Comparison of ENCODE assay signal across 8 mouse cellular contexts in the genomic region with DNA sequence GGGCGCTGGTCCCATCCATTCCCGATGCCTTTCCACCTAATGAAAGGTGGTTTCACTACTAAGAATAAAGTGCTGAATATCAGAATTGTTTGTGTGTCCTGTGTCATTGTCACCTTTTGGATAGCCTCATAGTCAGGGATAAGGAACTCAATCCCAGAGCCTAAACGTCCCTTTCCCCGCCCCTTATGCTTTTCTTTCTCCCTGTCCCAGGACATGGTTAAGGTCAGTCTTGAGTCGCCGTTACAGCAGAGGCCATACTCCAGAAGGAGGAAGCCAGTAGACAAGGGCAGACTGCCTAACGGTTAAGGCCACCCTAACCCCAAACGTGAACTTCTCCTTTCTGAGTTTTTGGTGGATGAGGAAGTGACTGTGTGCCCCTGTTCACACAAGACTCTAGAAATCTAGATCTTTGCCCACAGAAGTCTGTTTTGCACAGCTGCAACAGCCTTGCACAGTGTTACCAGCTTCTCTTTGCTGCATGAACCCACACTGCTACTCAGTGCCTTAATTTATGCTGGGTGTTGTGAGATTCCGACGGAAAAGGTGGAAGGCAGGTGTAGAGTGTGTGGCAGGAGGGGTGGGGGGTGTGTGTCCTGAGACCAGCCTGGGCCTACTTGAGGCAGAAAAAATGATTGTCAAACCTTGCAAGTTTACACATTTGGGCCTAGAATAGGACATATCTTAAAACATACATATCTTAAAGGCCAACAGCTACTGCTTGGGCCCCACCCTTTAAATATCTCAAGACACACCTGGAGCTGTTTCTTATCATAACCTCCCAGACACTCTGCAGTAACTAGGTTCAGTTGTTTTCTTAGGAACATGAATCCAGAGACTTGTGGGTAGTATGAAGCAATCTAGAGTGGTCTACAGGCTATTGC. TPM values are rescaled to one million over a fixed set of nuclear protein-coding genes. Genes with fewer than 3 reads are reported as not detected.
DNase-seq lines count a peak whose midpoint lies in the region; ATAC-seq and TF ChIP-seq lines count a peak whose summit lies in the region.

No protein-coding gene starts in this region.

- in situ Hi-C loops in ES-E14 (cut with MboI; ENCODE audit: low sequenced_read_pairs in 2 of 2, unreplicated experiment in 2 of 2): no loop called here

- peak overlapping the region; percentile 85 for H3K4me2 ChIP-seq in heart, embryonic 15.5 days
- H3K4me2 ChIP-seq in limb, embryonic 12.5 days: peak overlapping the region; percentile 85
- peak overlapping the region; percentile 78 for H3K4me2 ChIP-seq in midbrain, embryonic 12.5 days (replicated peaks)
- H3K4me2 ChIP-seq in stomach, embryonic 16.5 days (ENCODE audit: low read depth, low read length): peak overlapping the region; percentile 83

- H3K9me3 ChIP-seq in ES-E14 (ENCODE audit: control insufficient read depth, insufficient read depth, low read depth, low read length): no peaks in the 10 kb centered on the region
- no peaks in the 10 kb centered on the region for H3K9me3 ChIP-seq in heart, embryonic 15.5 days (replicated peaks)
- no peaks in the 10 kb centered on the region for H3K9me3 ChIP-seq in limb, embryonic 12.5 days
- no peaks in the 10 kb centered on the region for H3K9me3 ChIP-seq in midbrain, embryonic 12.5 days
- no peaks in the 10 kb centered on the region for H3K9me3 ChIP-seq in stomach, embryonic 16.5 days (replicated peaks; ENCODE audit: control insufficient read depth, low read length)

- peak overlapping the region; percentile 86 to 95 for H3K4me3 ChIP-seq in ES-E14 (ENCODE audit: insufficient read depth in 1 of 2, low read depth in 1 of 2, low read length in 2 of 2, poor library complexity in 1 of 2, severe bottlenecking in 1 of 2)
- H3K4me3 ChIP-seq in heart, embryonic 15.5 days: peak overlapping the region; percentile 62
- peak overlapping the region; percentile 81 for H3K4me3 ChIP-seq in limb, embryonic 12.5 days (replicated peaks)
- H3K4me3 ChIP-seq in midbrain, embryonic 12.5 days: peak overlapping the region; percentile 81
- H3K4me3 ChIP-seq in stomach, embryonic 16.5 days (replicated peaks; ENCODE audit: low read length): peak overlapping the region; percentile 83

- DNase-seq in ES-E14 (ENCODE audit: low read depth, low spot score): no peak
- DNase-seq in c-Kit-positive CD71-positive TER-119-negative erythroid progenitor cells, embryonic 14.5 days (ENCODE audit: low read depth): peak; percentile 83
- no peak for DNase-seq in embryo, embryonic 10.5 days (ENCODE audit: low spot score)
- no peak for DNase-seq in layer of hippocampus, postnatal 14 days (ENCODE audit: low spot score in 2 of 2)

- 44% methylated on average over 10 of the region's 10 CpGs for WGBS in heart, embryonic 15.5 days
- 62% methylated on average over 10 of the region's 10 CpGs for WGBS in limb, embryonic 12.5 days
- WGBS in midbrain, embryonic 12.5 days: 69% methylated on average over 10 of the region's 10 CpGs
- 46% methylated on average over 10 of the region's 10 CpGs for WGBS in stomach, embryonic 16.5 days

- H3K27me3 ChIP-seq in heart, embryonic 15.5 days: no peaks in the 10 kb centered on the region
- H3K27me3 ChIP-seq in limb, embryonic 12.5 days: no peaks in the 10 kb centered on the region
- H3K27me3 ChIP-seq in midbrain, embryonic 12.5 days: no peaks in the 10 kb centered on the region
- no peaks in the 10 kb centered on the region for H3K27me3 ChIP-seq in stomach, embryonic 16.5 days (ENCODE audit: control insufficient read depth, insufficient read depth, low read length)

- H3K36me3 ChIP-seq in ES-E14 (ENCODE audit: control insufficient read depth, insufficient read depth, low read length, poor library complexity, severe bottlenecking): peaks cover 13% of the 10 kb centered on the region
- peaks cover 8% of the 10 kb centered on the region for H3K36me3 ChIP-seq in heart, embryonic 15.5 days
- H3K36me3 ChIP-seq in limb, embryonic 12.5 days: peaks cover 11% of the 10 kb centered on the region
- H3K36me3 ChIP-seq in midbrain, embryonic 12.5 days: peaks cover 11% of the 10 kb centered on the region
- no peaks in the 10 kb centered on the region for H3K36me3 ChIP-seq in stomach, embryonic 16.5 days (ENCODE audit: control insufficient read depth, insufficient read depth, low read length)

- H3K4me1 ChIP-seq in ES-E14 (ENCODE audit: control insufficient read depth in 2 of 2, insufficient read depth in 2 of 2, low read length in 2 of 2, poor library complexity in 1 of 2): peaks cover 0 to 4% of the 10 kb centered on the region in 2 experiments; a peak in 2 of 4 replicates
- peaks cover 27% of the 10 kb centered on the region for H3K4me1 ChIP-seq in heart, embryonic 15.5 days (replicated peaks)
- H3K4me1 ChIP-seq in limb, embryonic 12.5 days (replicated peaks): peaks cover 24% of the 10 kb centered on the region
- peaks cover 19% of the 10 kb centered on the region for H3K4me1 ChIP-seq in midbrain, embryonic 12.5 days
- H3K4me1 ChIP-seq in stomach, embryonic 16.5 days (ENCODE audit: control insufficient read depth, insufficient read depth, low read length): peaks cover 47% of the 10 kb centered on the region

- ATAC-seq in heart, embryonic 15.5 days (replicated peaks; ENCODE audit: insufficient number of reproducible peaks, insufficient read depth, low FRiP score, low read depth): no peak
- ATAC-seq in limb, embryonic 12.5 days (ENCODE audit: insufficient number of reproducible peaks, insufficient read depth, low FRiP score, low TSS enrichment, low read depth): no peak
- ATAC-seq in midbrain, embryonic 12.5 days (ENCODE audit: low FRiP score, low read depth): no peak
- peak; percentile 25 for ATAC-seq in stomach, embryonic 16.5 days (ENCODE audit: insufficient read depth, low FRiP score)

- peak overlapping the region; percentile 92 for H3K9ac ChIP-seq in ES-E14 (ENCODE audit: insufficient read depth, low read depth, low read length, poor library complexity, severe bottlenecking)
- H3K9ac ChIP-seq in heart, embryonic 15.5 days: peak overlapping the region; percentile 73
- H3K9ac ChIP-seq in limb, embryonic 12.5 days (replicated peaks): peak overlapping the region; percentile 91
- H3K9ac ChIP-seq in midbrain, embryonic 12.5 days (replicated peaks): peak overlapping the region; percentile 92
- peak overlapping the region; percentile 98 for H3K9ac ChIP-seq in stomach, embryonic 16.5 days (ENCODE audit: low read length)

- H3K27ac ChIP-seq in ES-E14 (ENCODE audit: insufficient read depth, low read depth, low read length, poor library complexity, severe bottlenecking): no peak overlapping the region
- H3K27ac ChIP-seq in heart, embryonic 15.5 days: peak overlapping the region; percentile 93
- peak overlapping the region; percentile 97 for H3K27ac ChIP-seq in limb, embryonic 12.5 days
- peak overlapping the region; percentile 46; the same call in 1 of the 2 replicates for H3K27ac ChIP-seq in midbrain, embryonic 12.5 days (replicated peaks)
- peak overlapping the region; percentile 99 for H3K27ac ChIP-seq in stomach, embryonic 16.5 days (ENCODE audit: low read length)

TF ChIP-seq in ES-E14, 5 proteins besides CTCF, POLR2A, EP300 and RAD21 (continues in another document):
- TF ChIP-seq HCFC1 (IDR thresholded peaks at IDR 0.05; ENCODE audit: borderline replicate concordance, insufficient read depth, low read length) (no peak), ZNF384 (IDR thresholded peaks at IDR 0.05; ENCODE audit: low read depth, low read length) (no peak), ZC3H11A (IDR thresholded peaks at IDR 0.05; ENCODE audit: borderline replicate concordance, low read depth, low read length) (no peak), MAFK (IDR thresholded peaks at IDR 0.05; ENCODE audit: insufficient read depth, low read depth, low read length) (no peak)

RNA-seq across cellular contexts. Expression of gene Gpx1, which starts 1.8 kb away (rescaled TPM):
- 797 and 939 TPM in 2 replicates for total RNA-seq in ES-E14 (2012; rRNA removed)
- polyA plus RNA-seq in heart, embryonic 15.5 days (2015; fragmentation: Nextera tagmentation; extraction: Ambion mirVana): 746 and 792 TPM in 2 replicates
- 797 and 821 TPM in 2 replicates for polyA plus RNA-seq in limb, embryonic 12.5 days (2016; fragmentation: Nextera tagmentation; extraction: Ambion mirVana)
- 656 and 692 TPM in 2 replicates for polyA plus RNA-seq in midbrain, embryonic 12.5 days (2016; fragmentation: Nextera tagmentation; extraction: Ambion mirVana)
- 1,034 and 1,067 TPM in 2 replicates for polyA plus RNA-seq in stomach, embryonic 16.5 days (2015; fragmentation: Nextera tagmentation; extraction: Ambion mirVana)
- 10 to 100 TPM; 67.3 to 68.7 TPM for total RNA-seq in layer of hippocampus, postnatal 14 days (2021)

RNA-seq across cellular contexts. Expression of gene Usp4, which starts 7.2 kb away (rescaled TPM):
- 64.2 and 69.1 TPM in 2 replicates for total RNA-seq in ES-E14 (2012; rRNA removed)
- polyA plus RNA-seq in heart, embryonic 15.5 days (2015; fragmentation: Nextera tagmentation; extraction: Ambion mirVana): 68.3 and 88.0 TPM in 2 replicates
- 117 and 118 TPM in 2 replicates for polyA plus RNA-seq in limb, embryonic 12.5 days (2016; fragmentation: Nextera tagmentation; extraction: Ambion mirVana)
- 135 and 142 TPM in 2 replicates for polyA plus RNA-seq in midbrain, embryonic 12.5 days (2016; fragmentation: Nextera tagmentation; extraction: Ambion mirVana)
- polyA plus RNA-seq in stomach, embryonic 16.5 days (2015; fragmentation: Nextera tagmentation; extraction: Ambion mirVana): 92.7 and 113 TPM in 2 replicates
- 100 to 1,000 TPM; 111 to 121 TPM for total RNA-seq in layer of hippocampus, postnatal 14 days (2021)

RNA-seq across cellular contexts. Expression of gene Tcta, which starts 34.5 kb away (rescaled TPM):
- 10.0 and 11.0 TPM in 2 replicates for total RNA-seq in ES-E14 (2012; rRNA removed)
- polyA plus RNA-seq in heart, embryonic 15.5 days (2015; fragmentation: Nextera tagmentation; extraction: Ambion mirVana): 31.6 and 34.9 TPM in 2 replicates
- 21.2 and 22.6 TPM in 2 replicates for polyA plus RNA-seq in limb, embryonic 12.5 days (2016; fragmentation: Nextera tagmentation; extraction: Ambion mirVana)
- polyA plus RNA-seq in midbrain, embryonic 12.5 days (2016; fragmentation: Nextera tagmentation; extraction: Ambion mirVana): 39.9 and 41.7 TPM in 2 replicates
- 46.8 and 46.9 TPM in 2 replicates for polyA plus RNA-seq in stomach, embryonic 16.5 days (2015; fragmentation: Nextera tagmentation; extraction: Ambion mirVana)
- 10 to 100 TPM; 45.3 to 46.8 TPM for total RNA-seq in layer of hippocampus, postnatal 14 days (2021)

RNA-seq across cellular contexts. Expression of gene Rhoa, which starts 34.6 kb away (rescaled TPM):
- 82.9 and 125 TPM in 2 replicates for total RNA-seq in ES-E14 (2012; rRNA removed)
- 356 and 369 TPM in 2 replicates for polyA plus RNA-seq in heart, embryonic 15.5 days (2015; fragmentation: Nextera tagmentation; extraction: Ambion mirVana)
- polyA plus RNA-seq in limb, embryonic 12.5 days (2016; fragmentation: Nextera tagmentation; extraction: Ambion mirVana): 324 and 387 TPM in 2 replicates
- polyA plus RNA-seq in midbrain, embryonic 12.5 days (2016; fragmentation: Nextera tagmentation; extraction: Ambion mirVana): 324 and 379 TPM in 2 replicates
- polyA plus RNA-seq in stomach, embryonic 16.5 days (2015; fragmentation: Nextera tagmentation; extraction: Ambion mirVana): 493 and 511 TPM in 2 replicates
- 100 to 1,000 TPM; 189 to 198 TPM for total RNA-seq in layer of hippocampus, postnatal 14 days (2021)

RNA-seq across cellular contexts. Expression of gene Amt, which starts 43.8 kb away (rescaled TPM):
- total RNA-seq in ES-E14 (2012; rRNA removed): 63.9 and 77.9 TPM in 2 replicates
- 8.2 and 9.1 TPM in 2 replicates for polyA plus RNA-seq in heart, embryonic 15.5 days (2015; fragmentation: Nextera tagmentation; extraction: Ambion mirVana)
- 13.3 and 17.0 TPM in 2 replicates for polyA plus RNA-seq in limb, embryonic 12.5 days (2016; fragmentation: Nextera tagmentation; extraction: Ambion mirVana)
- 25.0 and 30.0 TPM in 2 replicates for polyA plus RNA-seq in midbrain, embryonic 12.5 days (2016; fragmentation: Nextera tagmentation; extraction: Ambion mirVana)
- polyA plus RNA-seq in stomach, embryonic 16.5 days (2015; fragmentation: Nextera tagmentation; extraction: Ambion mirVana): 18.8 and 21.6 TPM in 2 replicates
- 10 to 100 TPM; 27.1 to 27.9 TPM for total RNA-seq in layer of hippocampus, postnatal 14 days (2021)
